Mouse (Mus musculus) T-helper 17 cell (primary cell): ENCODE data around the gene Wasf1.

Source experiments
- in situ Hi-C, 2 experiments: fragments of 300-600 bp; cut with MboI, MseI; formaldehyde crosslinking; loops; 1 replicate in 1 of 2; 2 replicates in 1 of 2; pipeline ENCODE4 v1.15.1; 2025; ENCODE audit warnings: high pct_unique_total_duplicates in 2 of 2

Gene Wasf1

GRCm38 (mm10) chr10:40882831-40883643, at the start of gene Wasf1, which contains the start of gene Cdc40:
Gene Wasf1, plus strand, starts transcription at chr10:40883475.
Gene Cdc40, minus strand, starts transcription at chr10:40883311.
- in situ Hi-C loops = loop anchor here in 1 of 2 experiments (25.0 kb wide), 1 partner anchor 571 kb away; the partner anchor contains the start of gene Amd1

DNA sequence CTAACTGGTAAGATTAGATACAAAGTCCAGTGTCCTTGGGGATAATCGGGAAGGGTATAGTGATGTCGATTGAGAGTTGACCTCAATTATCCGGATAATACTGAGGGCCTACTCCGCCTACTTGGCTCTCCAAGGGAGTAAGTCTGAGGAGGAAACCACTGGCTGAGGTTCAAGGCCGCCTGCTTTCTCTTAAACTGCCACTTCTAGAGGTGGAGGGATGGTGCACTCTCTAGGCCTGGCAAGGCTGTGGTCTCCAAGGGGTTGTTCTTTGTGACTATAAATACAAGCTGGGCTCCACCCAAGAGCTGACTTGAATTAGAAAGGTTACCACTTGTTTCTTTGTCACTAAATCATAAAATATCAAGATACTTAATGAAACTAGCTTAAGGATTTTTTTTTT, 43.2 kb upstream of the Wasf1 start:
- in situ Hi-C loops = no loop called here

GRCm38 (mm10) chr10:40843841-40844240, 39.4 kb upstream of the Wasf1 start:
- in situ Hi-C loops = no loop called here

- in situ Hi-C loops = no loop called here
Measured at GRCm38 (mm10) chr10:40844546-40844945, 38.7 kb upstream of the Wasf1 start.

- in situ Hi-C loops = no loop called here
Measured at GRCm38 (mm10) chr10:40845626-40846025, 37.6 kb upstream of the Wasf1 start.

GRCm38 (mm10) chr10:40847176-40847874, 36.0 kb upstream of the Wasf1 start:
- in situ Hi-C loops = no loop called here

- in situ Hi-C loops = no loop called here
Measured at GRCm38 (mm10) chr10:40850644-40851043, 32.6 kb upstream of the Wasf1 start.

- in situ Hi-C loops = no loop called here
Measured at GRCm38 (mm10) chr10:40851138-40851537, 32.1 kb upstream of the Wasf1 start.

DNA sequence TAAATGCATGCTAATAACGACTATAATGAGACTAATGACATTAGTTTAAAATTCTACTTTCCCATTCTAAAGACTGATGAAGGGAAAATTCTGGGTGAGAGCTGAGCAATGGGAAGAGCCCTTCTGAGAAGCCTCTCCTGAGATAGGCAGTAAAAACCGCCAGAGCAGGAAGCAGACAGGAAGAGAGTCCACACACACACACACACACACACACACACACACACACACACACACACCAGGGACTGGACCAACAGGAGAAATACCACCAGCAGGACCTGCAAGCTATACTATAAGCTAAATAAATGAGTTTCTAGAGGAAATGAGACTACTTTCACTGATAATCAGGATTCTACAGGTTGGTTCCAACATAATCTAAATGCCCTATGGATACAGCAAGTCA, 27.7 kb upstream of the Wasf1 start:
- in situ Hi-C loops = no loop called here

GRCm38 (mm10) chr10:40856703-40857102, 26.6 kb upstream of the Wasf1 start:
- in situ Hi-C loops = no loop called here

- in situ Hi-C loops = no loop called here
Measured at GRCm38 (mm10) chr10:40857599-40857998, 25.7 kb upstream of the Wasf1 start.

- in situ Hi-C loops = no loop called here
Measured at GRCm38 (mm10) chr10:40868081-40868480, 15.2 kb upstream of the Wasf1 start.

DNA sequence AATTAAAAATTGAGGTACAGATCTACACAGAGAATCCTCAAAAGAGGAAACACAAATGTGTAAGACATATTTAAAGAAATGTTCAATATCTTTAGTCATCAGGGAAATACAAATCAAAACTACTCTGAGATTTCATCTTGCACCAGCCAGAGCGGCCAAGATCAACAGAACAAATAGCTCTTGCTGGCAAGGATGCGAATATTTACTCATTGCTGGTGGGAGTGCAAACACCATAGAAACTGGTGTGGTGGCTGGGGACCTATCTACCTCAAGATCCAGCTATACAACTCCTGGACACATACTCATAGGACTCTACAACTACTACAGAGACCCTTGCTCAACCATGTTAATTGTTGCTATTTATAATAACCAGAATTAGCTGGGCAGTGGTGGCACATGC, 12.0 kb upstream of the Wasf1 start:
- in situ Hi-C loops = no loop called here

GRCm38 (mm10) chr10:40872052-40872451, 11.2 kb upstream of the Wasf1 start:
- in situ Hi-C loops = no loop called here

GRCm38 (mm10) chr10:40878246-40878645, 5.0 kb upstream of the Wasf1 start:
- in situ Hi-C loops = loop anchor here in 1 of 2 experiments (5.0 to 25.0 kb wide), 2 partner anchors 404 to 566 kb away; partner anchors contain the start of gene Amd1

DNA sequence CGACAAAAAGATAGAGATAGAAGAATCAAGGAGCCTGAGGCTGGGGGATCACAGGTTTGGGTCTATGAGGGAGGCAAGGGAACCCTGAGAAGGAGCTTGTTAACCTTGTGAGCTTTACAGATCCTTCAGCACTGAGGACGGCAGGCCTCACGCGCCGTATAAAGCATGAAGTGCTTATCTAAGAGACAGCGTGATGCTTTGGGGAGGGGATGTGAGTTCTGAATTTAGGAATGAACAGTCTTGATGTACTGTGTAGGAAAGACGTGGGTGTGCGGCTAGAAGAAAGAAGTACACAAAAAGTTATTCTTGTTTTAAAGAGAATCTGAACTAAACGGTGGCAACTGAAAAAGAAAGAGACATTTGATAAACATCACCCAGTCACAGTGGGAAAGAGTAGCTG, 3.3 kb upstream of the Wasf1 start:
- in situ Hi-C loops = loop anchor here in 1 of 2 experiments (5.0 to 25.0 kb wide), 2 partner anchors 402 to 568 kb away; partner anchors contain the start of gene Amd1

DNA sequence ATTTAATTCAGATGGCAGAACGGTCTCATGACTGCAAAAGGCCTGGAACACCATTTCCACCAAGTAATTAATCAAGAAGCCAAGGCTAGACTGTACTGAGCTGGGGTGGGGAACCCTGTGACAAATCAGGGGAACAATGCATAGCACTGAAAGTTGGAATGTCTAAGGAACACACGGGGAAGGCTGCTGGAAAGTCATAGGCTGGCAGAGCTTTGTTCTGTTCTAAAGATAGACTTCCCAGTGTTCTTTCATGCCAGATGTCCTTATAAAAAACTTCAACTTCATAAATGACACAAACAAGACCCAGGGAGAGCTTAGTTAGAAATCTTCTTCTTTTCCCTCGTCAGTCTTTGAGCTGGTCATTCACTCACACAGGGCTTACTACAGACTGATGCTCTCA, 2.0 kb upstream of the Wasf1 start:
- in situ Hi-C loops = loop anchor here in 1 of 2 experiments (25.0 kb wide), 1 partner anchor 569 kb away; the partner anchor contains the start of gene Amd1

DNA sequence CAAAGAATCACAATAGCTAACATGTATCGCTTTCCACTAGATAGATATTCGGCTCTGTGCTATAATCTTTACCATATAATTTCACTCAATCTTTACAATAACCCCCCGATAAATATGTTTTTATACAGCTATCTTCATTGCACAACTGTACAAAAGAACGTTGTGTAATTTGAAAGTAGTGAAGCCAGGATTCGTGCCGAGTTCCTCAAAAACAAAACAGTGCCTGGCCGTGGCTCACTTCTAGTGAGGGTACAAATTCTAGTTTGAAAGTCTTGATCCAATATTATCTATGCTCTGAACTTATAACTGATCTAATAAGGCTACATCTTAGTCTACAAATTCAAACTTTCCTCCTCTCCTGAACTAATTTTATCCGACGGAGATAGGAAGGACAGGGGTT, 942 bp upstream of the Wasf1 start:
- in situ Hi-C loops = loop anchor here in 1 of 2 experiments (25.0 kb wide), 1 partner anchor 570 kb away; the partner anchor contains the start of gene Amd1

DNA sequence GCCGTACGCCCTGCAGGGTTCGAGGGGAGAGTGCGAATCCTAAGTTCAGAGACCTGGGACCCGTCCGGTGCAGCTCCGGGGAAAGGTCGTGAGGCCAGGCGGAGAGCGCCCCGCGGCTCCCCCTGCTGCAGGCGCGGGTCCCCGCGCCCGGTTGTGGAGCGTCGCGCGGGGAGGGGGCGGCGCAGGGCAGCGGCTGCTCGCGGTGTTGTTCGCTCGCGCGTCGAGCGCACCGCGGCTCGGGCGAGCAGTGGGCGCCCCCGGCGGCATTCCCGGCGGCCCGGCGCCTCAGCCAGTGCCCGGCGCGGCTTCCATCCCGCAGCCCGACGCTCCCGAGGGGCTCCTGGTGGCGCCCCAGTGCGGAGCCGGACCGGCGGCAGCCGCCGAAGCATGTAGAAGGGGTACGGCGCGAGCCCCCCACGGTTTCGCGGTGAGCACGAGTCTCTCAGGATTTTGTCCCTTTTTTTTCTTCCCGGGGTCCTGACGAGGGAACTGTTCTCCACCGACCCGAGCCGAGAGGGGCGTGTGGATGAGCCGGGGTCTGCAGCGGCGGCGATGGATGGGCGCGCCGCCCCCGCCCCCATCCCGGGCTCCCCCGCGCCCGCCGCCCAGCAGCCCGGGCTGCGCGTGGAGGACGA, 486 bp downstream of the Wasf1 start:
- in situ Hi-C loops = loop anchor here in 1 of 2 experiments (25.0 kb wide), 1 partner anchor 571 kb away; the partner anchor contains the start of gene Amd1

DNA sequence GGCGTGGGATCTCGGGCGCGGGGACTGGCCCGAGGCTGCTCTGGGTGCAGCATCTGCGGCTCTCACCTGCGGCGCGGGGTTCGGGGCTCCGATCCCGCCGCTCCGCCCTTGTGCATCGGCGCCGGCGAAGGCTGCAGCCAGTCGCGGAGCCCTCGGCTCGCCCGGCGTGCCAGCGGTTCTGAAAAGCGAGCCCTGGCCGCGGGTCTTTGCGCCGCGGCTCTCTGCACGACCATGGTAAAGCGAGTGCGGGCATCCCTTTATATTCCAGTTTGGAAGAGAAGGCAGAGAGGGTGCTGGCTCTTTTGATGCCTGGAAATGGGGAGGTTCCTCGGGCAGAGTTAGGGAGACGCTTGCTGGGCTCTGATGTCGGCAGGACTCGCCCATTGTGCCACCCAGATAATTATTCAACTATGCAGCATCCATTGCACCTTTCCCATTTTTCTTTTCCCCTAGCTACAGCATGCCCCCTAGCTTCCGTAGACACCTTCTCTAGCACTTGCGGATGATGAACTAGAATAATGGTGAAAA, 1.1 kb downstream of the Wasf1 start:
- in situ Hi-C loops = loop anchor here in 1 of 2 experiments (25.0 kb wide), 1 partner anchor 572 kb away; the partner anchor contains the start of gene Amd1

DNA sequence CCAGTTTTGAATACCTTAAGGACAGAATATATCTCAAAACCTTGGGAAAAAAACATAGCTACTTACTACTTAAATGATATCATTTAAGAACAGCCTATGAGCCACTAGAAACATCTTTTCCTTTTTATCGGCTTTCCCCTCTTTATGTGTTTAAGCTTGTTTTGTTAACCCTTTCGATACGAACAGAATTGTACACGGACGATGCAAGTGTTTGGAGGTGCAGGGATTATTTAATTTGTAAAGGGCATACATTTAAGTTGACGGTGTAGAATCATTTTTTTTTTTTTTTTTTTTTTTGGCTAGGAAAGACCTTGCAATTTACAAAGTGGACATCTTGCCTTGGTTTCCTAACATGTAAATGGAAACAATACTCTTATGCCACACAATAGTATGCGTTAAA, 2.2 kb downstream of the Wasf1 start:
- in situ Hi-C loops = loop anchor here in 1 of 2 experiments (25.0 kb wide), 1 partner anchor 573 kb away; the partner anchor contains the start of gene Amd1
